Mouse (Mus musculus) C2C12 (cell line): ENCODE measurements at regions not wholly inside any gene's neighbourhood (a gene's known extent, or its start where the extent isn't known, plus 50 kb on each side); places are given as distances from the start of the nearest gene placed in this dataset.

Experiments used
- CTCF ChIP-seq: IDR thresholded peaks from one replicate; pipeline ENCODE4 v1.5.1; 2011; ENCODE audit not compliant: control insufficient read depth, insufficient read depth, insufficient read length
- MAX ChIP-seq: IDR thresholded peaks from one replicate; pipeline ENCODE4 v1.6.1; 2011; ENCODE audit warnings: mild to moderate bottlenecking, control low read depth
- USF1 ChIP-seq: IDR thresholded peaks from one replicate; pipeline ENCODE4 v1.6.1; 2011; ENCODE audit warnings: low read depth, mild to moderate bottlenecking, control low read depth, moderate library complexity

DNA sequence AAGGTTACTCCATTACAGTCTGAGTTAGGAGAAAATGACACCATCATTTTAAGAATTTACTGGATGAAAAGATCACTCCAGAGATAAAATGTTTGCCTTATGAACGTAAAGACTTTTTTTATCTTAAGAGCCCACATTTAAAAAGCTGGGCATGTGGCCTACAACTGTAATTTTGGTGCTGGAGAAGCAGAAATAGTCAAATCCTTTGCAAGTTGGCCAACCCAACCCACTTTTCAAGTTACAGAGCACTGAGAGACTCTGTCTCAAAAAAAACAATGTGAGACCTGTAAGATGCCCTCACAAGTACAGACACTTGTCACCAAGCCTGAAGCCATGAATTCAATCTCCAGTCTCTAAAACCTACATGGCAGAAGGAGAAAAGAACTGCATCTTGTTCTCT is 305.6 kb upstream of the Cited2 start:
- TF ChIP-seq CTCF (no peak), MAX (no peak), USF1 (no peak)
